Mouse (Mus musculus): ENCODE results near the gene Erp27. TPM values are rescaled to one million over a fixed set of nuclear protein-coding genes. Genes with fewer than 3 reads are reported as not detected.
A peak's percentile ranks its signal among the peaks of the same experiment; 100 is the strongest.

The Erp27 gene
- polyA plus RNA-seq, 1 experiment from 2014 or later: 0.65 TPM

- 48% methylated on average over 4 of the region's 4 CpGs for WGBS
- Histone ChIP-seq H3K9me3 (ENCODE audit: control insufficient read depth, low read length) (no peaks in the 10 kb centered on the region), H3K27me3 (ENCODE audit: control insufficient read depth, insufficient read depth, low read length) (no peaks in the 10 kb centered on the region), H3K36me3 (ENCODE audit: control insufficient read depth, insufficient read depth, low read length) (no peaks in the 10 kb centered on the region), H3K4me1 (replicated peaks; ENCODE audit: control insufficient read depth, insufficient read depth) (no peaks in the 10 kb centered on the region; the same call in 1 of the 2 replicates), H3K9ac (ENCODE audit: low read length) (no peak overlapping the region), H3K4me3 (ENCODE audit: low read depth, low read length) (no peak overlapping the region), H3K4me2 (replicated peaks; ENCODE audit: low read depth) (no peak overlapping the region), H3K27ac (replicated peaks) (peak overlapping the region; percentile 45)
- DNase-seq (ENCODE audit: low spot score) (no peak), ATAC-seq (ENCODE audit: low FRiP score, low TSS enrichment) (peak; percentile 45; the same call in 1 of the 2 replicates)
- TF ChIP-seq CTCF (IDR thresholded peaks at IDR 0.05; ENCODE audit: low read depth) (no peak), EP300 (optimal IDR thresholded peaks at IDR 0.05) (no peak)
Observed at GRCm38 (mm10) chr6:136866150-136866549, 55.8 kb downstream of the Erp27 start.

DNA sequence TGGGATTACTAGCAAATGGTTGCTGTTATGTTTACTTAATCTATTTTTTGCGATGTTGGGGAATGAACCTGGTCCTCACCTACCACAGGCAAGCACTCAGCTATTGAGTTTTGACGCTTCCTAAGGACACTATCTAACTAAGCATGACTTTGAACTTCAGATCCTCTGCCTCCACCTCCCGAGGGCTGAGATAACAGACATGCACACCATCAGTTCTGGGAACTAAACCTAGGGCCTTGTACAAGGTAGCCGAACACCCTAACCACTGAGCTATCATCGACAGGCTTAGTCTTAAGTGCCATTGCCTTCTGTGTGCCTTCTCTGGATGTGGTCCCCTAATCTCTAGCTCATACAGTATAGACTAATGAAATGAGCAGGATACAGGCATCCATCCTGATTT is 56.6 kb downstream of the Erp27 start:
- H3K4me2 ChIP-seq (replicated peaks; ENCODE audit: low read depth): no peak overlapping the region
- H3K9ac ChIP-seq (ENCODE audit: low read length): no peak overlapping the region
- no peaks in the 10 kb centered on the region for H3K9me3 ChIP-seq (ENCODE audit: control insufficient read depth, low read length)
- H3K4me3 ChIP-seq (ENCODE audit: low read depth, low read length): no peak overlapping the region
- no peak overlapping the region for H3K27ac ChIP-seq (replicated peaks)
- WGBS: 90% methylated on average over 5 of the region's 5 CpGs
- no peaks in the 10 kb centered on the region for H3K36me3 ChIP-seq (ENCODE audit: control insufficient read depth, insufficient read depth, low read length)
- DNase-seq (ENCODE audit: low spot score) (no peak), ATAC-seq (ENCODE audit: low FRiP score, low TSS enrichment) (no peak)
- H3K4me1 ChIP-seq (replicated peaks; ENCODE audit: control insufficient read depth, insufficient read depth): no peaks in the 10 kb centered on the region; the same call in 1 of the 2 replicates
- H3K27me3 ChIP-seq (ENCODE audit: control insufficient read depth, insufficient read depth, low read length): no peaks in the 10 kb centered on the region
- TF ChIP-seq CTCF (IDR thresholded peaks at IDR 0.05; ENCODE audit: low read depth): no peak
- no peak for TF ChIP-seq EP300 (optimal IDR thresholded peaks at IDR 0.05)

- Histone ChIP-seq H3K27me3 (ENCODE audit: control insufficient read depth, insufficient read depth, low read length) (no peaks in the 10 kb centered on the region), H3K9me3 (ENCODE audit: control insufficient read depth, low read length) (no peaks in the 10 kb centered on the region), H3K9ac (ENCODE audit: low read length) (no peak overlapping the region), H3K27ac (replicated peaks) (no peak overlapping the region), H3K4me1 (replicated peaks; ENCODE audit: control insufficient read depth, insufficient read depth) (peaks cover 3% of the 10 kb centered on the region; the same call in 1 of the 2 replicates), H3K4me3 (ENCODE audit: low read depth, low read length) (no peak overlapping the region), H3K36me3 (ENCODE audit: control insufficient read depth, insufficient read depth, low read length) (no peaks in the 10 kb centered on the region), H3K4me2 (replicated peaks; ENCODE audit: low read depth) (no peak overlapping the region)
- DNase-seq (ENCODE audit: low spot score): no peak
- TF ChIP-seq EP300 (optimal IDR thresholded peaks at IDR 0.05) (no peak), CTCF (IDR thresholded peaks at IDR 0.05; ENCODE audit: low read depth) (peak; percentile 96)
- peak; percentile 67 for ATAC-seq (ENCODE audit: low FRiP score, low TSS enrichment)
- 28% methylated on average over 9 of the region's 9 CpGs for WGBS
Observed at GRCm38 (mm10) chr6:136861020-136861419, 61.0 kb downstream of the Erp27 start.

DNA sequence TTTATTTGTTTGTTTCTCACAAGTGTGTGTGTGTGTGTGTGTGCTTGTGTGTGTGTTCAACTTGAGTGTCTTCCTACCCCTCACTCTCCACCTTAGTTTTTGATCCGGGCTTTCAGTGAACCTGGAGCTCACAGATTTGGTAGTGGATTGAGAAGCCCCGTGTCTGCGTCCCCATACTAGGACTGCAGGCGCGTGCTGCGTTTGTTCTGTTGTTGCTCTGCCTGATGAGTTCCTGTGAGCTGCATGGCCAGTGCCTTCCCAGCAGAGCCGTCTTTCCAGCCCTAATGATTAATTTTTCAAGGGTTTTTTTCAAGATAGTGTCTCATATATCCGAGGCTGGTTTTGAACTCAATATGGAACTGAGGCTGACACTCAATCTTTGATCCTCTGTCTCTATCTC is 63.6 kb downstream of the Erp27 start:
- Histone ChIP-seq H3K36me3 (ENCODE audit: control insufficient read depth, insufficient read depth, low read length) (no peaks in the 10 kb centered on the region), H3K27ac (replicated peaks) (no peak overlapping the region), H3K9me3 (ENCODE audit: control insufficient read depth, low read length) (no peaks in the 10 kb centered on the region), H3K27me3 (ENCODE audit: control insufficient read depth, insufficient read depth, low read length) (no peaks in the 10 kb centered on the region), H3K4me2 (replicated peaks; ENCODE audit: low read depth) (no peak overlapping the region), H3K9ac (ENCODE audit: low read length) (no peak overlapping the region), H3K4me1 (replicated peaks; ENCODE audit: control insufficient read depth, insufficient read depth) (peaks cover 3% of the 10 kb centered on the region; the same call in 1 of the 2 replicates), H3K4me3 (ENCODE audit: low read depth, low read length) (no peak overlapping the region)
- WGBS: 42% methylated on average over 8 of the region's 8 CpGs
- ATAC-seq (ENCODE audit: low FRiP score, low TSS enrichment) (no peak), DNase-seq (ENCODE audit: low spot score) (no peak)
- TF ChIP-seq EP300 (optimal IDR thresholded peaks at IDR 0.05) (no peak), CTCF (IDR thresholded peaks at IDR 0.05; ENCODE audit: low read depth) (no peak)

DNA sequence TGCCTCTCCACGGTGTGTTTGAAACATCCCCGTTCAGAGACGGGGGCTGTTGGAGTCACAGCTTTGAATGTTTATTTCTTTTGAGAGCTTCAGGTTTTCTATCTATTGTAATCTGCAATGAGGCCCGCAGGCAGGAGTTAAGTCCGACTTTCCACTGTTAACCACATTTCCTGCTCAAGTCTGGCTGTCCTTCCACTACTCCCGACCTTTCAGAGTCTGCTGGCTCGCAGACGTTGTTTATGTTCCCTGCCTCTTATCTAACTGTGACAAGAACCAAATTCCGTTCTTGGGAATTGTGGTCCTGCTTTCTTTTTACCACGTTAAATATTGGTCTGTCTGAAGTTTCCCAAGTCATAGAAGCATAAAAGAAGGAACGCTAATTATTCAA is 64.1 kb downstream of the Erp27 start:
- ATAC-seq (ENCODE audit: low FRiP score, low TSS enrichment) (no peak), DNase-seq (ENCODE audit: low spot score) (peak; percentile 19)
- no peak for TF ChIP-seq CTCF (IDR thresholded peaks at IDR 0.05; ENCODE audit: low read depth)
- no peak for TF ChIP-seq EP300 (optimal IDR thresholded peaks at IDR 0.05)
- H3K9ac ChIP-seq (ENCODE audit: low read length): no peak overlapping the region
- H3K27me3 ChIP-seq (ENCODE audit: control insufficient read depth, insufficient read depth, low read length): no peaks in the 10 kb centered on the region
- H3K4me3 ChIP-seq (ENCODE audit: low read depth, low read length): peak overlapping the region; percentile 22; the same call in 1 of the 2 replicates
- H3K4me2 ChIP-seq (replicated peaks; ENCODE audit: low read depth): peak overlapping the region; percentile 33
- H3K9me3 ChIP-seq (ENCODE audit: control insufficient read depth, low read length): no peaks in the 10 kb centered on the region
- H3K4me1 ChIP-seq (replicated peaks; ENCODE audit: control insufficient read depth, insufficient read depth): peaks cover 3% of the 10 kb centered on the region; the same call in 1 of the 2 replicates
- peak overlapping the region; percentile 77 for H3K27ac ChIP-seq (replicated peaks)
- no peaks in the 10 kb centered on the region for H3K36me3 ChIP-seq (ENCODE audit: control insufficient read depth, insufficient read depth, low read length)
- 5% methylated on average over 11 of the region's 11 CpGs for WGBS

Other genes with a start within 250 kb of the Erp27 start
- gene Gucy2c, start 140.4 kb downstream of the Erp27 start, polyA plus RNA-seq (2015; fragmentation: Nextera tagmentation; extraction: Ambion mirVana): 2.0 and 2.5 TPM in 2 replicates
- gene Hist4h4, start 117.8 kb downstream of the Erp27 start, polyA plus RNA-seq (2015; fragmentation: Nextera tagmentation; extraction: Ambion mirVana): 0.59 and 0.68 TPM in 2 replicates
- gene H2afj, start 113.9 kb downstream of the Erp27 start, polyA plus RNA-seq (2015; fragmentation: Nextera tagmentation; extraction: Ambion mirVana): 439 and 445 TPM in 2 replicates
- 0.46 and 0.96 TPM in 2 replicates for gene BC049715, start 94.6 kb downstream of the Erp27 start, polyA plus RNA-seq (2015; fragmentation: Nextera tagmentation; extraction: Ambion mirVana)
- 39.8 and 42.8 TPM in 2 replicates for gene Wbp11, start 93.9 kb downstream of the Erp27 start, polyA plus RNA-seq (2015; fragmentation: Nextera tagmentation; extraction: Ambion mirVana)
- gene Smco3, start 86.7 kb downstream of the Erp27 start, polyA plus RNA-seq (2015; fragmentation: Nextera tagmentation; extraction: Ambion mirVana): 0.56 and 0.63 TPM in 2 replicates
- gene Art4, start 64.4 kb downstream of the Erp27 start, polyA plus RNA-seq (2015; fragmentation: Nextera tagmentation; extraction: Ambion mirVana): 3.2 and 3.3 TPM in 2 replicates
- 392 and 473 TPM in 2 replicates for gene Mgp, start 46.4 kb downstream of the Erp27 start, polyA plus RNA-seq (2015; fragmentation: Nextera tagmentation; extraction: Ambion mirVana)
- 0.06 and 0.40 TPM in 2 replicates for gene Pde6h, start 1.7 kb upstream of the Erp27 start, polyA plus RNA-seq (2015; fragmentation: Nextera tagmentation; extraction: Ambion mirVana)
- gene Arhgdib, start 19.7 kb upstream of the Erp27 start, polyA plus RNA-seq (2015; fragmentation: Nextera tagmentation; extraction: Ambion mirVana): 27.3 and 34.9 TPM in 2 replicates
- 22.5 and 23.9 TPM in 2 replicates for gene Rerg, start 248.3 kb upstream of the Erp27 start, polyA plus RNA-seq (2015; fragmentation: Nextera tagmentation; extraction: Ambion mirVana)

Measured in stomach, postnatal 0 days (tissue).